Comparison of ENCODE assay signal across 23 mouse cellular contexts in genomic region chr19:37225197-37225862, GRCm38 (mm10).
"Had no signal": no experiment of that assay in that cellular context is flagged by ENCODE, and none has a peak within 500 bp of the region (broad histone marks: within the 10 kb centered on the region; RNA-seq: fewer than 3 reads in every experiment).

No protein-coding gene starts in this region.

- H3K4me3 ChIP-seq: kidney, embryonic 15.5 days; limb, embryonic 12.5 days; limb, embryonic 15.5 days; megakaryocyte, embryonic 14.5 days; neural tube, embryonic 12.5 days; neural tube, embryonic 15.5 days had no signal

- H3K9ac ChIP-seq: kidney, embryonic 15.5 days; limb, embryonic 12.5 days; limb, embryonic 15.5 days; neural tube, embryonic 12.5 days; neural tube, embryonic 15.5 days had no signal

- ATAC-seq: intestine, postnatal 0 days had no signal

- H3K27me3 ChIP-seq: kidney, embryonic 15.5 days; limb, embryonic 12.5 days; limb, embryonic 15.5 days; neural tube, embryonic 12.5 days; neural tube, embryonic 15.5 days had no signal

- H3K4me1 ChIP-seq: kidney, embryonic 15.5 days; limb, embryonic 12.5 days; limb, embryonic 15.5 days; megakaryocyte, embryonic 14.5 days; neural tube, embryonic 12.5 days; neural tube, embryonic 15.5 days had no signal

- H3K27ac ChIP-seq: kidney, embryonic 15.5 days; limb, embryonic 12.5 days; limb, embryonic 15.5 days; macrophage; neural tube, embryonic 12.5 days; neural tube, embryonic 15.5 days; stomach, postnatal 0 days had no signal

- H3K9me3 ChIP-seq: kidney, embryonic 15.5 days; limb, embryonic 12.5 days; limb, embryonic 15.5 days; megakaryocyte, embryonic 14.5 days; neural tube, embryonic 12.5 days; neural tube, embryonic 15.5 days had no signal

- DNase-seq: kidney, adult 8-10 months; kidney, postnatal 14 days; kidney, postnatal 4 days; left cerebral cortex, postnatal 4 days; lung, adult 2 months; lung, postnatal 14 days; midbrain, embryonic 14.5 days; right cerebral cortex, adult 18-20 months; right cerebral cortex, postnatal 14 days; right cerebral cortex, postnatal 4 days; thymus, adult 2 months; thymus, postnatal 14 days; thymus, postnatal 4 days had no signal

- H3K4me2 ChIP-seq: kidney, embryonic 15.5 days; limb, embryonic 12.5 days; limb, embryonic 15.5 days; midbrain, embryonic 11.5 days; neural tube, embryonic 12.5 days; neural tube, embryonic 15.5 days had no signal
